Mouse (Mus musculus): Measurements from ENCODE around the gene Pdzrn4.

Pdzrn4 gene

GRCm38 (mm10) chr15:92495465-92496174, 98.9 kb downstream of the Pdzrn4 start:
- DNase-seq (ENCODE audit: low spot score in 2 of 2), result no peak

GRCm38 (mm10) chr15:92500276-92500838, 103.7 kb downstream of the Pdzrn4 start:
- no peak for DNase-seq (ENCODE audit: low spot score in 2 of 2)

- no peak for DNase-seq (ENCODE audit: low spot score in 2 of 2)
Observed at GRCm38 (mm10) chr15:92502797-92503196, 106.1 kb downstream of the Pdzrn4 start.

GRCm38 (mm10) chr15:92509372-92509771, 112.7 kb downstream of the Pdzrn4 start:
- DNase-seq (ENCODE audit: low spot score in 2 of 2), result no peak

GRCm38 (mm10) chr15:92515651-92516050, 119.0 kb downstream of the Pdzrn4 start:
- DNase-seq (ENCODE audit: low spot score in 2 of 2), result no peak

- peak in 1 of 2 experiments; percentile 26 for DNase-seq (ENCODE audit: low spot score in 2 of 2)
Observed at GRCm38 (mm10) chr15:92520677-92521225, 124.1 kb downstream of the Pdzrn4 start.

- DNase-seq (ENCODE audit: low spot score in 2 of 2), result no peak
Observed at GRCm38 (mm10) chr15:92521686-92522085, 125.0 kb downstream of the Pdzrn4 start.

GRCm38 (mm10) chr15:92524917-92525316, 128.2 kb downstream of the Pdzrn4 start:
- no peak for DNase-seq (ENCODE audit: low spot score in 2 of 2)

GRCm38 (mm10) chr15:92525416-92525815, 128.7 kb downstream of the Pdzrn4 start:
- DNase-seq (ENCODE audit: low spot score in 2 of 2), result no peak

- DNase-seq (ENCODE audit: low spot score in 2 of 2), result no peak
Observed at GRCm38 (mm10) chr15:92526731-92527130, 130.1 kb downstream of the Pdzrn4 start.

GRCm38 (mm10) chr15:92543252-92543651, 146.6 kb downstream of the Pdzrn4 start:
- DNase-seq (ENCODE audit: low spot score in 2 of 2), result no peak

GRCm38 (mm10) chr15:92547294-92547911, 150.7 kb downstream of the Pdzrn4 start:
- no peak for DNase-seq (ENCODE audit: low spot score in 2 of 2)

- no peak for DNase-seq (ENCODE audit: low spot score in 2 of 2)
Observed at GRCm38 (mm10) chr15:92555012-92555574, 158.4 kb downstream of the Pdzrn4 start.

GRCm38 (mm10) chr15:92555716-92556115, 159.0 kb downstream of the Pdzrn4 start:
- DNase-seq (ENCODE audit: low spot score in 2 of 2), result no peak

GRCm38 (mm10) chr15:92558592-92558991, 161.9 kb downstream of the Pdzrn4 start:
- DNase-seq (ENCODE audit: low spot score in 2 of 2), result no peak

- no peak for DNase-seq (ENCODE audit: low spot score in 2 of 2)
Observed at GRCm38 (mm10) chr15:92562149-92562548, 165.5 kb downstream of the Pdzrn4 start.

GRCm38 (mm10) chr15:92563576-92563975, 166.9 kb downstream of the Pdzrn4 start:
- no peak for DNase-seq (ENCODE audit: low spot score in 2 of 2)

- peak in 1 of 2 experiments; percentile 28 for DNase-seq (ENCODE audit: low spot score in 2 of 2)
Observed at GRCm38 (mm10) chr15:92570526-92571243, 174.0 kb downstream of the Pdzrn4 start.

- DNase-seq (ENCODE audit: low spot score in 2 of 2), result no peak
Observed at GRCm38 (mm10) chr15:92571244-92571539, 174.5 kb downstream of the Pdzrn4 start.

- peak in 1 of 2 experiments; percentile 36 for DNase-seq (ENCODE audit: low spot score in 2 of 2)
Observed at GRCm38 (mm10) chr15:92577476-92577875, 180.8 kb downstream of the Pdzrn4 start.

- DNase-seq (ENCODE audit: low spot score in 2 of 2), result no peak
Observed at GRCm38 (mm10) chr15:92580217-92580616, 183.5 kb downstream of the Pdzrn4 start.
